Mouse (Mus musculus): Measurements from ENCODE around the gene Ntpcr. TPM values are rescaled to one million over a fixed set of nuclear protein-coding genes. Genes with fewer than 3 reads are reported as not detected.

Ntpcr gene
- polyA plus RNA-seq, 1 experiment, result 52.9 TPM

GRCm38 (mm10) chr8:125773281-125773803, 43.6 kb downstream of the Ntpcr start:
- DNase-seq (ENCODE audit: low spot score), result no peak

DNA sequence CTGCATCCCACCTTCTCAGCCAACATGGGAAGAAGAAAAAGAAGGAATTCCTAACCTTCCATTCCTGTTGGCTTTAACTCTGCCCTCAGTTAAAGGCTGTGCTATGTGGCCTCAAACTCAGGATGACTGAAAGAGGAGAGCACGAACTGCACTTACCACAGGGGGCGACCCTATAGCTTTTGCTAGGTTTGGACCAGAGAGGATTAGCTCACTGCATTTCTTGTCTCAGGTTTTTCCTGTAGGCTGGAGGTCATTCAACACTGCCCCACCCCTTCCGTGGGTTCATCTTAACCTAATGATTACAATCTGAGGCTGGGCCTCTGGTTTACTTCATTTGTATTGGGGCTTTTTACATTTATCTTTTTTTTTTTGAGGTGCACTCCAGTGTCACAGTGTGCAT, 45.3 kb downstream of the Ntpcr start:
- no peak for DNase-seq (ENCODE audit: low spot score)

DNA sequence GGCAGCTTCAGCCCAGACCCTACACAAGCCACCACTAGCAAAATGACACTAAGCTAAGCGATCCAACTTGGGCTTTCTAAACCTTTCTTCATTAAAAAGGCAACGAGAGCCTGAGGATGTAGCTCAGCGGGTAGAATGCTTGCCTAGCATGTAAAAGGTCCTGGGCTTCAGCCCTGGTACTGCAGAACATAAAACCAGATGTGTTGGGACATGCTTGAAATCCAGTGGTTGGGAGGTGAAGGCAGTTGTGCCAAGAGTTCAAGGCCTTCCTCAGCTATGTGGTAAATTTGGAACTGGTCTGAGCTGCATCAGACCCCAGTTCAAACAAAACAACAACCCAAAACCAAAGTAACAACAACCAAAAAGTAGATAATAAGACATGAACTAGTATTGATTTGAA, 46.6 kb downstream of the Ntpcr start:
- DNase-seq (ENCODE audit: low spot score), result no peak

- no peak for DNase-seq (ENCODE audit: low spot score)
Observed at GRCm38 (mm10) chr8:125776800-125777199, 47.0 kb downstream of the Ntpcr start.

DNA sequence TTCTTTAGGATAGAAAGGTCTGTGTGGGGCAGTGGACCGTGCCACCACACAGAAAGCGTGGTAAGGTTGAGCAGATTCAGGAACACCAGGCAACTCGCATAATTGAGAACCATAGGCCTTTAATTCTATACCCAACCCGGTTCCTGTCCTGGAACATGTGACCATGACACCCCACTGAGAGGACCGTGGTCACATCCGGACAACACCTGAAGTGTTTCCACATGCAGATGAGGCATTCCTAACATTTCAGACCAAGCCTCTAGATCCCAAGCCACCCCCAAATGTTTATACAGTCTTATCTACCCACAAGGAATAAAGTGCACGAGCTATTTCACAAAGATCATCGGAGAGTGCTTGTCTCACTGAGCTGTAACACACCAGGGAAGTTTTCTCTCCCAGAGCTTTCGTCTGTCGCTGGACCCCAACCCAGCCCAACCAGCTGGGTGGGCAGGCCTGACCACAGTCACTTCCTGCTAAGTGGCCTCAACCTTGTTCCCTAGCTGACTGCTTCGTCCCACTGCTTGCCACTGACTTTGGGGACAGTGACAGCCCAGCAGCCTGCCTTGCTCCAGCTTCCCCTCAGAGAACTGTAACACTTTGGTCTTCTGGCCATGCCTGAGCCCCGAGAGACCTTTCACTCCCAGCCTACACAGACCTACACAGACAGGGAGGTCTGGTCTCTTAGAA, 47.9 kb downstream of the Ntpcr start:
- DNase-seq (ENCODE audit: low spot score), result no peak

DNA sequence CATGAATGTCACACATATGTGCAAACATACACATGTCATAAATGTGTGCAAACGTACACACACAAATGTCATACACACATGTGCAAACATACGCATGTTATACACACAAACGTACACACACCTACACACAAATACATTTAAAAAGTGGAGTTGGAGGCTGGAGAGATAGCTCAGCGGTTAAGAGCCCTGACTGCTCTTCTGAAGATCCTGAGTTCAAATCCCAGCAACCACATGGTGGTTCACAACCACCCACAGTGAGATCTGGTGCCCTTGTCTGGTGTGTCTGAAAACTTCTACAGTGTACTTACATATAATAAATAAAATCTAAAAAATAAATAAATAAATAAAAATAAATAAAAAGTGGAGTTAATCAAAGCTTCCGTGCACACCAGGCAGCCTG, 49.2 kb downstream of the Ntpcr start:
- DNase-seq (ENCODE audit: low spot score), result no peak

DNA sequence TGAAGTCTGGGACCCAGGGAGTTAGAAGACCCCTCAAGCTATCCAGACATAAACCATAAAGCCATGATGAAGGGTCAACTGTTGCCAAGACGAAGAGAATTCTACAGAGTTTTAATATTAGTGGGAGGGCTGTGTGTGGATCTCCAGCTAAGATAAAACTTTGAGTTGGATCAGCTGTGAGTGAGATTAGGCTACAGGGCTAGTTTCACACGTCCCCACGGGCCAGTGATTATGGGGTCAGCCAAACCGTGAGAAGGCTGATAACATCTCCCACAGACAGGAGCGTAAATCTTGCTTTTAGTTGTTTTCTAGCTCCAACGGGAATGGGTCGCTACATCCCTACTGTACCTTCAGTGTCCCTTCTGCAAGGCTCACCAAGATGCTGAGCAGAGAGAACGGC, 49.9 kb downstream of the Ntpcr start:
- no peak for DNase-seq (ENCODE audit: low spot score)

DNA sequence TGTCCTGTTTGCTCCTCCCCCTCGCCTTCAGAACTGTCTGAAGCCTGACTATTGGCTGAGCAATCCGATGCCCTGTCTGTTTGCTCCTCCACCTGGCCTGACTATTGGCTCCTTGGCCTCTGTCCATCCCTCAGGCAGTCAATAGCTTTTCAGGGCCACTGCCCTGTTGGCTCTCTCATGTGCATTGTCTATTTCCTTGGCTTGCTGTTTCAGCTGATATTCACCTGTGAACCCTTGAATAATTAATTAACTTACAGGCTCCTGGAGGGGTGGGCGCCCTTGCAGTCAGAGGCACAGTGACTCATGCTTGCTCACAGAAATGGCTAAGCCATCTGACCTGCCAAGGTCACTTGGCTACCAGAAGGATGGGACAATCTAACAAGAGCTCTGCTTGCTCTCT, 52.4 kb downstream of the Ntpcr start:
- no peak for DNase-seq (ENCODE audit: low spot score)

GRCm38 (mm10) chr8:125786886-125787285, 57.1 kb downstream of the Ntpcr start:
- no peak for DNase-seq (ENCODE audit: low spot score)

DNA sequence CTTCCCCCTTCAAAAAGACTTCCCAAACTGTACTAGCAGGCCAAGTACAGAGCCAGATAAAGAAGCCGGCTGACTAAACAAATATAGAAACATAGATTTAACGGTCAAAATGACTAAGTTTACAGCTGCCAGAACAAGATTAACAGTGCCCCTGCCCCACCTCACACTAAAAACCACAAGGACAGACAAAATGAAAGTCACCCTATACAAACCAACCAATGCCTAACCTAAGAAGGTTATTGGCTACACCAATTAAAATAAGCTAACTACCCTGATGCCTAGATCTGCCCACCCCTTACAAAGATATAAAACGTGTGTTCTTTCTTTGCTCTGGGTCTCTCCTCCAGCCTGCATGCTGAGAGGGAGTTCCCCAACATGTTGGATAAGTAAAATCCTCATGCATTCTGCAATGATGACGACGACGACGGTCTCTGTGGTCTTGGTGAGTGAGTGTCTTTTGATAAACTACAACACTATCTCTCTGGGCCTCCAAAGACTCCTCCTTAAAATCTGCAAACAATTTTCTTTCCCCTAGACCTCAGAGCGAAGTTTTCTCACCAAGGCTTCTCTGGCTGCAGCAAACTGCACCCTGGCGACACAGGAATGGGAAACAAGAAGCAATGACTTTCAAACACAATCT, 63.2 kb downstream of the Ntpcr start:
- no peak for DNase-seq (ENCODE audit: low spot score)

DNA sequence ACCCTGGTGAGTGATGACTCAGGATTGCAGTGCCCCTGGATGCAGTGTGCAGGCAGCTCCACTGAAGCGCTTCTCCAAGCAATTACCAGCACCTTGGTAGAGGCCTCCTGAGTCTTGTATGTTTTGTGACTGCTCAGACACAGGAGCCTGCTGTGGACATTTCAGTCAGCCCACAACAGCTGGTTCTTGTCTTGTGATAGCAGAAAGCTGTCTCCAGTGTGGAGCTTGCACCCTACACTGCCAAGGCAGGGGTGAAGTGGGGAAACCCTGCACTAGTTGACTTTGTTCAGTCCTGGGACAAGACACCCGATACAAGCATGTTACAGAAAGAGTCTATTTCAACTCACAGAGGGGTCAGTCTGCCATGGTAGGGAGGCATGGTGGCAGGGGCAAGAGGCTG, 65.6 kb downstream of the Ntpcr start:
- DNase-seq (ENCODE audit: low spot score), result no peak

DNA sequence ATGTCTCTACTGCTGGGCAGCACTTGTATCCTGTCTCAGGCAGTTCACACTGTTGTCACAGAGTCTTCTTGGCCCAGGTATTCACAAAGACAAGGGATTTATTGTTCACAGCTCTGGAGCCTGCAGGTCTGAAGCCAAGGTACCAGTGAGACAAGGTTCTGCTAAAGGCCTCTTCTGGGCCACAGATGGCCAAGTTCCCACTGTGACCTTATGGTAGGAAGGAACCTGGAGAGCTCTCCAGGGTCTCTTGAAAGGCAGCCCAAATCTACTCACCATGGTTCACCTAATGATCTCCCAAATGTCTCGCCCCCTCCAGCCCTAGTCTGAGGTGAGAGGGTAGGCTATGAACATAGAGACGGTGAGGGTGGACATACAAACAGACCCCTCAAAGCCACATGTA, 67.2 kb downstream of the Ntpcr start:
- no peak for DNase-seq (ENCODE audit: low spot score)

Other genes with a start within 250 kb of the Ntpcr start
- gene Sipa1l2, start 160.2 kb upstream of the Ntpcr start, polyA plus RNA-seq (2012; rRNA removed), result 16.7 and 20.2 TPM in 2 replicates
- gene Map10, start 60.1 kb upstream of the Ntpcr start, polyA plus RNA-seq (2012; rRNA removed), result 2.8 and 3.7 TPM in 2 replicates
- gene Pcnx2, start 168.4 kb downstream of the Ntpcr start, polyA plus RNA-seq (2012; rRNA removed), result 1.9 and 2.2 TPM in 2 replicates
- gene Map3k21, start 180.5 kb downstream of the Ntpcr start, polyA plus RNA-seq (2012; rRNA removed), result 0.40 and 0.44 TPM in 2 replicates